In genomic region chrX:73509209-73509608, GRCm38 (mm10) we compare ENCODE assay signal across 15 mouse cellular contexts.
DNase-seq lines count a peak whose midpoint lies in the region; ATAC-seq lines count a peak whose summit lies in the region.
"Had no signal": no experiment of that assay in that cellular context is flagged by ENCODE, and none has a peak within 500 bp of the region (broad histone marks: within the 10 kb centered on the region; RNA-seq: fewer than 3 reads in every experiment).

No protein-coding gene starts in this region.

- DNase-seq in cerebellum, adult 11-12 months = peak; percentile 49
- DNase-seq in cerebellum, adult 9-11 months = peak; percentile 57
- DNase-seq in cerebellum, adult 11 months = no peak
- DNase-seq in brain, adult 2 months (ENCODE audit: low read depth, low spot score) = peak; percentile 68
- DNase-seq: adrenal gland, adult 8-10 months; adrenal gland, postnatal 14 days; adrenal gland, postnatal 36 days; B cell, adult 2 months; embryo, embryonic 11 days had no signal

- ATAC-seq in cerebellum, adult (ENCODE audit: insufficient number of reproducible peaks, low FRiP score, low TSS enrichment) = no peak
- ATAC-seq: activated CD4-positive, CD25-positive, alpha-beta regulatory T cell, adult 4 months; CD4-positive, CD25-positive, alpha-beta regulatory T cell, adult 4 months; forebrain, embryonic 14.5 days; forebrain, embryonic 16.5 days; Patski had no signal
